Mouse (Mus musculus) lung, postnatal 0 days (tissue): ENCODE measurements around the gene Heatr5a.

ENCODE experiments used
- CTCF ChIP-seq: IDR thresholded peaks from 2 replicates; pipeline ENCODE4 v1.5.1; 2016; ENCODE audit warnings: antibody characterized with exemption, mild to moderate bottlenecking
- EP300 ChIP-seq: IDR thresholded peaks from 2 replicates; pipeline ENCODE4 v1.6.1; 2016; ENCODE audit warnings: antibody characterized with exemption, mild to moderate bottlenecking, control low read depth

DNA sequence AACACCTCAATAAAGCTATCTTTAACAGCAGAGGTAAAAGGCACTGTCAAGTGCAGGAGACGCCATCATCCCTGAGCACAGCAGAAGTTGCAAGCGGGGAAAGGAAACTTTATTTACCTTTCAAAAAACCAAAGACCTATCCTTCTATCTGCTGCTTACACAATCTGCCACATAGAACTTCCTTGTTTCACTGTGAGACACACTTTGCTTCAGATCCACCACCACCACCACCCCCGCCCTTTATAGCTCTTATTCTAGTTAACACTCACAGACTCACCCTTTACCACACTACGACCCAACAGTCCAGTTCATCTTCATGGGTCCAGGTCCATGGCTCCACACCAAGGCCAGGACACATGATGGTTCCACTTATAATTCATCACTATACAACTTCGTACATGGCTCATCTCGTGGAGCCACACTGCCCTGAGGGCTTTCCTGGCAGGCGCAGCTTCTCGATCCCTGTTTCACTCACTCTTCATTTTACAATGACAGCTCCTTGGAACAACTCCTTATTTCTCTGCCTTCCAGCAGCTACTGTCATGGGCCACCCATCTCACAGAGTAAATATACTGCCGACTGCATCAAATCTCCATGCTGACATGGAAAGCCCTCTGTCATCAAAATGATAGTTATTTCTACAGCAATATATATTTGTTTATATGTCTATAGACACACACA is 3.1 kb downstream of the Heatr5a start:
- TF ChIP-seq CTCF, result no peak
- no peak for TF ChIP-seq EP300
